Mouse (Mus musculus): ENCODE data around the gene Retnlb.

- TF ChIP-seq CTCF (IDR thresholded peaks at IDR 0.05; ENCODE audit: borderline replicate concordance, insufficient read depth, low read depth, low read length) (no peak), POLR2A (IDR thresholded peaks at IDR 0.05; ENCODE audit: borderline replicate concordance, insufficient read depth, low read length) (no peak)
Observed at GRCm38 (mm10) chr16:48827625-48828024, 11.0 kb downstream of the Retnlb start.

Data from cerebellum, adult 2 months (tissue).